Mouse (Mus musculus) kidney, adult 8-10 months (tissue): Measurements from ENCODE around the gene Togaram1.

ENCODE experiments used
- DNase-seq, 2 experiments: peaks; one replicate each; pipeline ENCODE4 v3.0.0; 2022

Gene Togaram1

GRCm38 (mm10) chr12:65058203-65058602 lies 92.6 kb downstream of the Togaram1 start:
- no peak for DNase-seq

- DNase-seq, result no peak
Observed at GRCm38 (mm10) chr12:65061082-65061481, 95.5 kb downstream of the Togaram1 start.

DNA sequence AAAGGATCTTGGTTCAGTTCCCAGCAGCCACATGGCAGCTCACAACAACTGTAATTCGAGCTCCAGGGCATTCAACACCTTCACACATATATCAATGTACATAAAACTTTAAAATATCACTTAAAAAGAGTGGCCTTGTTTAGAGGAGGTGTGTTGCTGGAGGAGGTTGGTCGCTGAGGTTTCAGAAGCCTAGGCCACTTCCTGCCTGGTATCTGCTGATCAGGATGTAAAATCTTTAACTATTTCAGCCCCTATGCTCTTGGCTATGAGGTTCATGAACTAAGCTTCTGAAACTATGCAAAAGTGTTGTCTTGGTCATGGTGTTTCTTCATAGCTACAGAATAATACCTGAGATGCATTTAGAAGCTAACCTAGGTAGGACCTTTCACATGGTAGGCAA lies 99.6 kb downstream of the Togaram1 start:
- DNase-seq, result no peak

GRCm38 (mm10) chr12:65066234-65066633 lies 100.6 kb downstream of the Togaram1 start:
- no peak for DNase-seq

GRCm38 (mm10) chr12:65068409-65068808 lies 102.8 kb downstream of the Togaram1 start:
- no peak for DNase-seq
